Mouse (Mus musculus): Measurements from ENCODE around the gene Ranbp3.
A peak's percentile ranks its signal among the peaks of the same experiment; 100 is the strongest.

Ranbp3 gene

DNA sequence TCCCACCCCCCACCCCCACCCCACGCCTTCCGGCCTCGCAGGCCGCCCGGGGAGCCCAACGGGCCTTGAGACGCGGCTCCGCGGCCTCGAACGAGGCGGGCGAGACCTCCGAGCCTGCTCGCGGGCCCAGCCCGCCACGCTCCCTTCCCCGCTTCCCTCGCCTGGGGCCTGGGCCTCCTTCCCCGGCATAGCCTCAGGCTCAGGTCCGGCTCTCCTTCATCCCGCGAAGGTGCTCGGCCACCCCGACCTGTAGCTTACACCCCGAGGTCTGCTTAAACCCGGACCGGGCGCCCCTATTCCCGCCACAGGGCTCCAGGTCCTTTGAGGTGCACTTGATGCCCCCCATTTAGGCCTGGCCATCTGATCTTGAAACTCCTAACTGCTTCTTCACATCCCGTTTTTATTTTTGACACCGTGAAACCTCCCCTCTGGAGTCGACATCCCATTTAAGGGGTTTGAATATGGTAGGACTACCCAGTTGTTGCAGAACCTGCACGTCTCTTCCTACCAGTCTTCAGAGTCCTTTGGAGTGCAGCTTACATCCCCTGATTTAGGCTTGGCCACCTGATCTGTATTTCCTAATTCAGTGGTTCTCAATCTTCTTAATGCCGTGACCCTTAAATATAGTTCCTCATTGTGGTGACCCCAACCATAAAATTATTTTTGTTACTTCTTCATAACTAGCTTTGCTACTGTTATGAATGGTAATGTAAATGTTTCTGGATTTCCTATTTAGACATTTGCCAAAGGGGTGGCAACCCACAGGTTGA lies 738 bp downstream of the Ranbp3 start:
- DNase-seq (ENCODE audit: low read depth, low spot score): no peak

DNA sequence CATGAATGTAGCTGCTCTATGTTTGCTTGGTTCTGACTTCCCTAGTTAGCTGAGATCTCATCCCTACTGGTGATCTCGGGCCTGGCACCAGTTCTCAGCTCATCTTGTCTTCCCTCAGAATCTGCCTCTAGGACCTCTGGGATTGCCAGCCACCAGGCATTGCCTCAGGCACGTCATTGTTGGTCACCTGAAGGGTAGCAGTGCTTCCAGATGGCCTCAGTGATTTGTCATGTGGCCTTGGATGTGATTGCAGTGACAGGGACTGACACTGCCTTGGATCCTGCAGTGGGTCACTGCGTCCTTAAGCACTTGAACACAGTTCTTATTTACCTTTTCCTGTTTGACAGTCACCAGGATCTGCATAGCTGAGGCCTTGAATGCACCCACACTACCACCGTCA lies 8.7 kb downstream of the Ranbp3 start:
- DNase-seq (ENCODE audit: low read depth, low spot score): no peak

DNA sequence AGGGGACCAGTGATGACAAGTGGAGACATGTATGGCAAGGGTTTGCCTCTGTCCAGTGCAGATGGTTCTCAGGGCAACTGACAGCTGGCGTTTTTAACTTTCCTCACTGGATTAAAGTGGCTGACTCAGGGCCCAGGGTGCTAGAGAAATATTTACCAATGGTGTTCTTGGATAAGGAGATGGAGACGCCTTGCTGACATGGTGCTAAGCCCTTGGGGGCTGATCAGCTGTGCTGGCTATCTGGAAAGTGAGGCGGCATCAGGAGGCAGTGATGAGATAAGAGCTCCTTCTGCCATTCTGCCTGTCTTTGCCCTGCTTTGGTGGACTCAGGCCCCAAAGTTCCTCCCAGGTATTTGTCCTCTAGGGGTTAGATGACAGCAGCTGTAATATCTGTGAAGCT lies 9.8 kb downstream of the Ranbp3 start:
- DNase-seq (ENCODE audit: low read depth, low spot score): no peak

DNA sequence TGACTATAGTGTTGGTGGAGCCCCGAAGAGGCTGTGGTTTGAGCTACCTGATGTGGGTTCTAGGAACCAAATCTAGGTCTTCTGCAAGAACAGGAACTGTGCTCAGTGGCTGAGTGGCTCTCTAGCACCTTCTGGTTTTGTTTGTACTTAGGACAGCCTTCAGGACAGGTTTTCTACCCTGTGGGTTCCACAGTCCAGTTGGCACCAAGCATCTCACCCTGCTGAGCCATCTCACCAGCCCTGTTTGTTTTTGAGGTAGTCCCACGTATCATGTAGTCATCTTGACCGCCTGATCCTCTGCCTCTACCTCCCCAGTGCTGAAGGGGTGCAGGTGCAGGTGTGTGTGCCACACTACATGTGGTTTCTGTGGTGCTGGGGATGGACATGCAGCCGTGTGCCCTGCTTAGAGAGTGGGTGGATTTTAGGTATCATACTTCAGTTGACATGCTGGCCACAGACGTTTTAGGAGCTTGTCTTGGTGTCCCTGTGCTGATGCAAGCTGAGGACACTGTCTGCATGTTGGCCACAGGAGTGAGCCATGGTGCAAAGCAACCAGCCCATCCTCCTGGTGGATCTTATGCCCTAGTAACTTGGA lies 10.5 kb downstream of the Ranbp3 start:
- no peak for DNase-seq (ENCODE audit: low read depth, low spot score)

DNA sequence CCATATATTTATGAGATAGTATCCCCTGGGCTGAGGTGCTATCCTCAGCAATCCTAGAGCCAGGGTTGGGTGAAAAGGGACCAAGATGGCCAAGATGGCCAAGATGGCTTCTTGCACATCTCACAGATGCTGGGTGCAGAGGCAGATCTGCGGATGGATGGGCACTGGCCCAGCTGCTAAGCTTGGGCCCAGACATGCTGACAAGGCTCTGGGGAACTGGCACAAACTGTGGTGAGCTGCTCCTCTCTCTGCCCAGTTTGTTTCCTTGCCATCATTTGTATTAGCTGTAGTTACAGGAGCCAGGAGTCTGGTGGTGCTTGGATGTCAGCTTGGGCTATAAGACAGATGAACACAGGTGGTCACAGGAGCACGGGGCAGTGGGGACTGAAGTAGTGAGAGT lies 11.6 kb downstream of the Ranbp3 start:
- DNase-seq (ENCODE audit: low read depth, low spot score): no peak

DNA sequence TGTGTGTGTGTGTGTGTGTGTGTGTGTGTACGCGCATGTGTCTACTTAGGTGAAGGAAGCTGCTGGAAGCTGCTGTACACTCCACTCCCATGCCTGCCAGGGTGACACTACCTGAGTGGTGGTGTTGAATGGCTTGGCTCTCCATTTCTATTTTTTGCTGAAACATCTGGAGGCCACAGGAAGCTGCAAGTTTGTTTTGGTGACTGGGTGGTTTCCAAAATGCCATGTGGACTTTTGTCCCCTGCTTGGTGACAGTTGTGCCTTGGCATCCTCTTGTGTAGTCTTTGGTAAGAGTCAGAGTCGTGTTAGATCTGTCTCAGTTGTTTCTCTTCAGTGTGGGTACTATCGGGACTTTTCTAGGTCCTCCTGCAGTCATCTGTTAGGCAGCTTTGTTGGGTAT lies 13.7 kb downstream of the Ranbp3 start:
- DNase-seq (ENCODE audit: low read depth, low spot score): no peak

DNA sequence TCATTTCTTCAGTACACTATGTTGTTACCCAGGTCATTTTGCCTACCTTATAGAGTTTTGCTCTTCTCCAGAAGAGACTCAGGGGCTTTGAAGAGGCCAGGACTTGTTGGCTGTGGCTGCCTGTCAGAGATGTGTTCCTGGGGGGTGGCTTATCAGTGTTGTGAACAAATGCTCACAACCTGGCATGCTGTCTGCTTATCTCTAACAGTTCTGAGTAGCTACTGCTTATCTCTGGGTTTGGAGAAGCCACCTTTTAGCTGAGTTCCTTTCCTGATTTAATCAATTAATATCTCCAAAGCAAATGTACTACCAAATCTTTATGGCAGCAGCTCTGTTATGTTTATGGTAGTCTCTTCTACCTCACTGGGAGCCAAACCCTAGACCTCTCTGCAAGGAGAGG lies 15.0 kb downstream of the Ranbp3 start:
- no peak for DNase-seq (ENCODE audit: low read depth, low spot score)

DNA sequence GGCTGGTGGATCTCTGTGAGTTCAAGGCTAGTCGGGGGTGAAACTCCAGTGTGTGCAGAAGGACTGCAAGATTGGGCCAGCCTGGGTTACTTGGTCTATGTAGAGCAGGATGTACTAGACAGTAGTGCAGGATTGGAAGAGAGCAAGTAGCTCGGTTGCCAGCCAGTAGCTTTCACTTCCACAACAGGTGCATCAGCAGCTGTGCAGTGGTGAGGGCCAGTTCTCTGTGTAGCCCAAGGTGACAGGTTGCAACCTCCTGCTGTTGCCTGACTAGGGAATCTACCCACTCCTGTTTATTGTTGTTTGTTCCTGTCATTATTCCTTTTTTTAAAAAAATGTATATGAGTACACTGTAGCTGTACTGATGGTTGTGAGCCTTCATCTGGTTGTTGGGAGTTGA lies 15.6 kb downstream of the Ranbp3 start:
- no peak for DNase-seq (ENCODE audit: low read depth, low spot score)

DNA sequence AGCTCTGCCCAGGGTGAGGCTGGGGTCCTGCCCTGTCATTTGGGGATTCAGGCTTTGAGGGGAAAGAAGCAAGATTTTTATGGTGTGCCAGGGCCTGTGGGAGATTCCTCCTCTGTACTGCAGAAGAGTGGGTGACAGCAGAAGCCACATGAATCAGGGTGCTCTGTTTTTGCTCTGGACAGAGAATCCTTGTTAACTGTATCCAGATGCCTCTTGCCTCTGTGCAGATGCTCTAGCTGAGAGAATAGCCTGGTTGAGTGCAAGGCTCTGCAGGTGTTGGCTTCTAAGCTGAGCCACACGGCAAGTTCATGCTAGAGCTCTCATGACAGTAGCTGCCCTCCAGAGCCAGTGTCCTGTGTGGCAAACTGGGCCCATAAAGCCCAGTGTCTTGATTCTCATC lies 20.3 kb downstream of the Ranbp3 start:
- no peak for DNase-seq (ENCODE audit: low read depth, low spot score)

DNA sequence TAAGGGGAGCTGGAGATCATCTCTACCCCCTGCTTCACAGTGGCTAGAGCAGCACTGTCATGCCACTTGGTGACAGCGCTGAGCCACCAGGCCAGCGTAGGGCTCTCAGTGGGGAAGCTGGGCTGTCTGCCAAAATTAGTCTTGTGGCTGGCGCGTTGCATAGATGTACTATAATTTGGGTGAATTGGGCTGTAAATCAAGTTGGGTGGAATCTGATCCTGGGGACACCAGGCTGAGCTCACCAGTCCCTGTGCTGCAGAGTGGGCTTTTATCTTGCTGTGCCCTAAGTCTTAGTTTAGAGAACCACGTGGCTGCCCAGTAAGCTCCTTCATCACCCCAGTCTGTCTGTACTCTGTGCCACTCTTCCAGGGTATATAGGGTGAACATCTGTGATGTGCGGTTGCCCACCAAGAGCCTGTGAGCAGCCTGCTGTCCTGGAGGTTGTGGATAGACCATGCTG lies 20.8 kb downstream of the Ranbp3 start:
- DNase-seq (ENCODE audit: low read depth, low spot score): no peak

DNA sequence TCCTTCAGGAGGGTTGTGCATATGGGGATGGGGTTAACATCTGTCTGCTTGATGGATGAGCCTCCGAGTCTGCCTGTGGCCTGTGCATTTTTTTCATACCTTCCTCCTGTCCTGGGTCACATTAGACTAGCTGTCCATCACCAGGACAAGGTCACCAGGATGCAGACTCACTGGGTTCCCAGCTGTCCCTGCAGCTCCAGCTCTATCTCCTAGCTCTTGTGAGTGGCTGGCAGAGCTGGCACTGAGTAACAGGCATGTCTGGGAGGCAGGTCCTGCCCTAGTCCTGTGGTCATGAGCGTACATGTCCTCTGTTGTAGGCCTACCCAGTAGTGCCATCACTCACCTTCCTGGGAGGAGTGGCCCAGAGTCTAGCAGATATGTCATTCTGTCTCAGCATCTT lies 27.4 kb downstream of the Ranbp3 start:
- DNase-seq (ENCODE audit: low read depth, low spot score): no peak

DNA sequence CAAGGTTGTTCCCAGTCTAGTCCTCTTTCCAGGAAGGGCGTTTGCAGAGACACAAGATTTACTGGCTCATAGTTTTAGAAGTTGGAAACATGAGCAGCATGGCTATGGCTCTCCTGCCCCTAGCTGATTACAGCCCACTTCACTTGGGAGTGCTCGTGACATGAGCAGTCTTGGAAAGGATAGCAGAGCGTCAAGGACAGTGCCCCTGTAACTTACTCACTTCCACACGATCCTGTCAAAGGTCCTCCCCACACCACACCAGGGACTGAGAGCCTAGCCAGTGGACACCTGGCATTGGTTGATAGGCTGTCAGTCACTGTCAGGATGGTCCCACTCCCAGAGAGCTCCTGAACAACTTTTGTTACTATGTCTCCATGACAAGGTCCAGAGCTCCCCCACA lies 29.9 kb downstream of the Ranbp3 start:
- DNase-seq (ENCODE audit: low read depth, low spot score): no peak

DNA sequence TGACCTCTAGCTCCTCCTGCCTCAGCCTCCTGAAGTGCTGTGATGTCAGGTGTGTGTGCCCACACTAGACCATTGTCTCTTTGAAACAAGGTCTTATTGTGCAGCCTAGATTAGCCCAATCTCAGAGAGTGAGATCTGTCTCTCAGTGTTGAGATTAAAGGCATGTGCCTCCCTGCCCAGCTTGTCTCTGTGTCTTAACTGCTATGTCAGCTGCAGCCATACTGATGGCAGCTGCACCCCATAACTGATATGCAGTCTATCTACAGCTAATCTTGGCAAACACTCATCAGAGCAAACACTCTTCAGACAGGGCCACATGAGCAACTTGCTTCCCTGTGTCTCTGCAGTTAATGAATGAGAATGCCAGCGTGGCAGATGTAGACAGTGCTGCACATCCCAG lies 33.4 kb downstream of the Ranbp3 start:
- no peak for DNase-seq (ENCODE audit: low read depth, low spot score)

DNA sequence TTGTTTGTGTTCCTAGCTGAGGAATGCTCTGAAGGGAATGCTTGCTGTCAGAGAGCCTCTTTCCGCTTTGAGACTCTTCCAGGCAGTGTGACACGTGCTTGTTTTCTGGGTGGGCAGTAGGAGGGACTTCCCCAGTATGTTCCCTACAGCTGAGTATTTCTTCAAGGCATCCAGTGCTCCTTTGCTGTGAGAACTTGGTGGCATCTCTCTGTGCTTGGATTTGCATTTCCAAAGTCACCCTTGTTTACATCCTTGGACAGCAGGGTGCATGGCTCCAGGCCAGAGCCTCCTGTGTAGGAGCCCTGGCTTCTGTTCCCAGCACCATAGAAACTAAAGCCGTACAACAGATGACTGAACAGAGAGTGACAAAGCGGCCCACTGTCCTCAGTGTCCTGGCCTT lies 35.6 kb downstream of the Ranbp3 start:
- DNase-seq (ENCODE audit: low read depth, low spot score): no peak

DNA sequence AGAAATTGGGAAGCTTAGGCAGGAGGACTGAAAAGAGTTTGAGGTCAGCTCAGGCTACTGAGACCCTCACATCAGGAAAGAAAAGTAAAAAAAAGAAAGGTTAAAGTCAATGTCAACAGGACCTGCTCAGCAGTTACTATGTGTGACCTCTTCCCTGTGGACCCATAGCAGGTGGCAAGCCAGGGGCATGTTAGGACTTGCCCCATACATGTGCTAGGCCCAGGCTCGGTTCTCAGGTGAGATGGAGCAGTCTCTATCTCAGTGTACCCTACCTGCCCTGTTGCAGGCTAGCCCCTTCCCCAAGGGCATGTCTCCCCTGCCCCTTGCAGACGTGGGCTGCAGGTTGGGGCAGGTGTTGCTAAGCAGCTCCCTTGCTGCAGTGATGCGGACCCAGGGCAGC lies 36.6 kb downstream of the Ranbp3 start:
- DNase-seq (ENCODE audit: low read depth, low spot score): no peak

DNA sequence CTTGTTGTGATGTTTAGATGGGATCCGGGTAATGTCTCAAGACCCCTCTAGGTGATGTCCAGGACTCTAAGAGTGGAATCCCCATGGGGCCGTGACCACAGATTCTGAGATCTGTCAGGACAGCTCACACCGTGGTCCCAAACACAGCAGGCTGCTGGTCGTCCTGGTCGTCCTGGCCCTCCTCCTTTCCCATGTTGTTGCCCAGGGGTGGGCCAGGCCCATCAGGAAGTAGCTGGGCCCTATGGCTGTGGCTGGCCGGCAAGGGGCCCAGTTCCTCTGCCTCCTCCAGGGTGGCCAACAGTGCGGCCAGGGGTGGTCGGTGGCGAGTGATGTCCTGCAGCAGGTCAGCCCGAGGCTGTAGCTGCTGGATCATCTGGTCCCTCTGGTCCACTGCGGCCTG lies 42.3 kb downstream of the Ranbp3 start:
- no peak for DNase-seq (ENCODE audit: low read depth, low spot score)

DNA sequence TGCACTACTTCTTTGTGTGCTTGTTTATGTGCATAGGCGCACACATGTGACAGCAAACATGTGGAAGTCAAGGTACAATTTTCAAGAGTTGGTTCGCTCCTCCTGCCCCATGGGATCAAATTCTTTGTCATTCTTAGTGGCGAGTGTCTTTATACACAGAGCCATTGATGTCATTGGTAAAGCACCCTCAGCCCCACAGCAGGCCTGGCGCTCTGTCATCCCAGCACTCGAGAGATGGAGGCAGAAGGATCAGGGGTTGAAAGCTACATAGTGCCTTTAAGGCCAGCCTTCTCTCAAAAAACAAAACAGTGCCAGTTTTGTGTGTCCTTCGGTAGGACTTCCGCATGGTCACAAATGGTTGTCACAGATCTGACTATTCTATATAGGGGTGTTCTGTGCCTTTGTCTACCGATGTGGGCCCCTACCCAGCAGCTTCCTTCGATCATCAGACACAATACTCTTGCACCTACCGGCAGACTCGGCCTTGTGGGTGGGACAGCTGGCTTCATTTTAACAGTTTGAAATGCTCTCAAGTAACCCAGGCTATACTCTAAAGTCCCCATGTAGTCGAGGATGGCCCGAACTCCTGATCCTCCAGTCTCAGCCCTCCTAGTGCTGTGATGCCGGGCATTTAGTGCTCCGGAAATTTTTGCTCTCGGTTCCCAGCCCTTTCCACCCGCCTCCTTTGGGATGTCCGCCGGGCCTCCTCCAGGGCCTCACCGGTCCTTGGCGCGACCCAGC lies 43.0 kb downstream of the Ranbp3 start:
- no peak for DNase-seq (ENCODE audit: low read depth, low spot score)

DNA sequence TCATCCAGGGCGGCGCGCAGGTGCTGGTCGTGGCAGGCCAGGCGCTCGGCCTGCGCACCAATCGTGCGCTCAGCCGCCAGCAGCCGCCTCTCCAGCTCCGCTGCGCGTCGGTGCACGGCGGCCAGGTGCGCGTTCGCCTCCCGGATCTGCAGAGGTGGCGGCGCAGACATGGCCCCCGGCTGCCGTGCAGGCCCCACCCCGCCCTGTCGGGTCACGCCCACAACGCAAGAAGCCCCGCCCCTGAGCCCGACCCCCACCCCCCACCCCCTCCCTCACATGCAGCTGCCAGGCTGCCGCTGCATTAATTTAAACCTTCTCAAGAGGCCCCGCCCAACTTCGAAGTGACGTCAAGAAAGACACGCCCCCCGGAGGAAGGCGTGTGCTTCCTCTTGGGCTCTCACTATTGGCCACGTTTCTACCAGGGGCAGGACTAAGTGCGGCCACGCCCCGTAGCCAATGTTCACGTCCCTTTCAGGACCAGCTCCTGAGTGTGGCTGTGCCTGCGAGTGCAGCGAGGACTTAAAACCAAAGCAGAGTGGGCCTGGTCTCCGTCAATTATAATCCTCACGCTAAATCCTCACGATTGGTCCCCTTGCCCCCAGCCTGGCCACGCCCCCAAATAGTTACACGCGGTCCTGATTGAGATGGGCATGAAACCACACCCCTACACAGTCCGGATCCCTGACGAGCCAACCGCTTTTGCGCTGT lies 43.7 kb downstream of the Ranbp3 start:
- peak; percentile 99 for DNase-seq (ENCODE audit: low read depth, low spot score)

DNA sequence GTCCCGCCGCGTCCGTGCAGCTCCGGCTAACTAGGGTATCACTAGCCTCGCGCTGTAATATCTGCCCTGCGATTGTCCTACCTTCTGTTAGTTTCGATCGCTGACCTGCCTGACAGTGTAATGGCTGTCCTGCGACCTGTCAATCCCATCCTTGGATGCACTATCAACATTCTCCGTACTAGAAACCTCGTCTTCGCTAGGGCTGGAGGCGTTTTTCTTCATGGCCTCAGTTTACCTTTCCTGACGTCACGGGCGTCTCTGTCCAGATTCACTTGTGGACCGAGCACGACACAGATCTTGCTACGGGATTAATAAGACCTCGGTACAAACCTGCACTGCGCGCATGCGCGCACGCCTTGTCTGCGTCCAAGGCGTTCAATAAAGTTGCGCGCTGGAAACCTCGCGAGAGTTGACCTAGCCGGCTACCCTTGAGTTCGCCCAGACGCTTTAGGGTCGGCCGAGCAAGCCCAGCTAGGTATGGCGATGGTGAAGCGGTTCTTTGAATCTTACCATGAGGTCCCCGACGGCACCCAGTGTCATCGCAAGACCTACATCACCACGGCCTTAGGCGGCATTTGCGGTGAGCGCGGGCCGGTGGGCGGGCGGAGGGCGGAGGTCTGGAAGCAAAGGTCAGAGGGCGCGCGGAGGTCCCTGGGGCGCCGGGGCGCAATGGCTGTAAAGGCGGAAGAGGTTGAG lies 44.4 kb downstream of the Ranbp3 start, which contains the start of the genes Ndufa11 and Vmac:
Ndufa11 (plus strand) TSS at position 405 of the 696 bp plus-strand sequence.
Vmac (minus strand) TSS at position 660 of the 696 bp plus-strand sequence.
- DNase-seq (ENCODE audit: low read depth, low spot score): peak; percentile 96

DNA sequence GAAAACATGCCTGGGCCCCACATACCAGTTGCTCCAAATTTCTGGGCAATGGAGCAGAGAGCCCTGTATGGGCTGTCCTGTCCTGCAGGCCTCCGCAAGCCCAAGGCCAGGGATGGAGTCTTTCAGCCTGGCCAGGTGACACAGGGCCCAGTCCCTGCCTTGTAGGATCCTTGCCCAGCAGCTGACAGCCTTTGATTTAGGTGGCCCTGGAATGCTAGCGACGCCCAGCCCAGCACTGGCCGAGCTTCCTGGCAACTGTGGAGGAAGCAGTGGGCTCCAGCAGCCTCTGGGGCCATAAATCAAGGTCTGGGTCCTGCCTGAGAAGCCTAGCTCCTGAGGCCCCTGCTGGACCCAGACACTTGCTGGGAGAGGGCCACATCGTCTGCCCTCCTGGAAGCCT lies 49.3 kb downstream of the Ranbp3 start:
- DNase-seq (ENCODE audit: low read depth, low spot score): no peak

DNA sequence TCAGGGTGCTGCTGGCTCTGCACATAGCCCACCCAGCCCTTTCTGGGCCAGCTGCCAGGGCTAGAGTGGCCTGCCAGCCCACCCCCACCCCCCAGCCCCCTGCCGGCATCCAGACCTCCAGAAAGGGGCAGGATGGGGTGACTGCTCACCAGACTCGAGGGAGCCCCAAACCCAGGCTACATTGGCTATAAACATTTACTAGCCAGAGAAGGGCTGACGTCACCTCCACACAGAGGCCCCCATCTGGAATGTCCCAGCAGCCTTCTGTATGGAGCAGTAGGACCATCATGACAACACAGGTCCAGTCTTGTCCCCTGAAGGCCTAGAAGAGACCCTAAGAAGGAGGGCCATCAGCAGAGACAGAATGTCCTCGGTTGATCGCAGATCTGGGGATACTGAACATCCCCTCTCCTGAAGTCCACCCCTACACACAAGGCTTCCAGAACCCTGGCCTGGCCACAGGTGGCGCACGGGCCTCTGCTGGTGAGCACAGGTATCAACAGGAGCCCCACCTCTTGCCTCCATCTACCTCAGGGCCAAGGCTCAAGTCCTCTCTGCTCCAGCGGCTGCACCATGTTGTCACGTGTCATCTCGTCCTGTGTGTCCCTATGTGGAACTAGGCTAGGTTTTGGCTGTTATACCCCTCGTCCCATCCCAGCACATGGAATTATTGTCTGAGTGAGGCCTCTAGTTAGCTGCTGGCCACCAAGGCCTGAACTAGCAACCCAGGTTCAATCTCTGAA lies 50.5 kb downstream of the Ranbp3 start:
- no peak for DNase-seq (ENCODE audit: low read depth, low spot score)
